Mouse (Mus musculus): Measurements from ENCODE around the gene Ctsk. TPM values are rescaled to one million over a fixed set of nuclear protein-coding genes. Genes with fewer than 3 reads are reported as not detected.

The Ctsk gene
- polyA plus RNA-seq, 1 experiment from 2014 or later = 8.4 TPM

Other genes with a start within 250 kb of the Ctsk start
- 0.20 TPM in 1 of 2 replicates, not detected in the other for gene Bnipl, start 248.1 kb upstream of the Ctsk start, polyA plus RNA-seq (2015; fragmentation: Nextera tagmentation; extraction: Ambion mirVana)
- 35.8 and 36.3 TPM in 2 replicates for gene Mindy1, start 217.9 kb upstream of the Ctsk start, polyA plus RNA-seq (2015; fragmentation: Nextera tagmentation; extraction: Ambion mirVana)
- gene Prune1, start 217.2 kb upstream of the Ctsk start, polyA plus RNA-seq (2015; fragmentation: Nextera tagmentation; extraction: Ambion mirVana) = 77.6 and 79.9 TPM in 2 replicates
- gene Anxa9, start 192.1 kb upstream of the Ctsk start, polyA plus RNA-seq (2015; fragmentation: Nextera tagmentation; extraction: Ambion mirVana) = 0.35 TPM in 2 replicates
- 97.4 and 102 TPM in 2 replicates for gene Cers2, start 184.5 kb upstream of the Ctsk start, polyA plus RNA-seq (2015; fragmentation: Nextera tagmentation; extraction: Ambion mirVana)
- 36.0 and 44.3 TPM in 2 replicates for gene Setdb1, start 142.1 kb upstream of the Ctsk start, polyA plus RNA-seq (2015; fragmentation: Nextera tagmentation; extraction: Ambion mirVana)
- gene 4930558C23Rik, start 96.4 kb upstream of the Ctsk start, polyA plus RNA-seq (2015; fragmentation: Nextera tagmentation; extraction: Ambion mirVana) = not detected in 2 replicates
- gene Arnt, start 64.9 kb upstream of the Ctsk start, polyA plus RNA-seq (2015; fragmentation: Nextera tagmentation; extraction: Ambion mirVana) = 15.0 and 17.8 TPM in 2 replicates
- gene Ctss, start 27.5 kb downstream of the Ctsk start, polyA plus RNA-seq (2015; fragmentation: Nextera tagmentation; extraction: Ambion mirVana) = 11.6 and 16.3 TPM in 2 replicates
- not detected in 2 replicates for gene Hormad1, start 60.4 kb downstream of the Ctsk start, polyA plus RNA-seq (2015; fragmentation: Nextera tagmentation; extraction: Ambion mirVana)
- 25.6 and 28.2 TPM in 2 replicates for gene Golph3l, start 89.7 kb downstream of the Ctsk start, polyA plus RNA-seq (2015; fragmentation: Nextera tagmentation; extraction: Ambion mirVana)
- 109 and 118 TPM in 2 replicates for gene Ensa, start 125.7 kb downstream of the Ctsk start, polyA plus RNA-seq (2015; fragmentation: Nextera tagmentation; extraction: Ambion mirVana)
- gene Mcl1, start 159.5 kb downstream of the Ctsk start, polyA plus RNA-seq (2015; fragmentation: Nextera tagmentation; extraction: Ambion mirVana) = 20.2 and 39.4 TPM in 2 replicates
- 1.4 and 2.4 TPM in 2 replicates for gene Adamtsl4, start 188.7 kb downstream of the Ctsk start, polyA plus RNA-seq (2015; fragmentation: Nextera tagmentation; extraction: Ambion mirVana)
- gene Ecm1, start 240.3 kb downstream of the Ctsk start, polyA plus RNA-seq (2015; fragmentation: Nextera tagmentation; extraction: Ambion mirVana) = 10.3 and 12.8 TPM in 2 replicates

Measured in hindbrain, embryonic 16.5 days (tissue).